Mouse (Mus musculus) c-Kit-negative CD71-positive TER-119-positive erythroid progenitor cells, embryonic 14.5 days (primary cell): ENCODE results near the gene Zfhx3.

ENCODE experiments used
- DNase-seq: peaks from one replicate; pipeline ENCODE4 v3.0.0-alpha.2; 2013; ENCODE audit warnings: low read depth, low spot score

Zfhx3 gene

DNA sequence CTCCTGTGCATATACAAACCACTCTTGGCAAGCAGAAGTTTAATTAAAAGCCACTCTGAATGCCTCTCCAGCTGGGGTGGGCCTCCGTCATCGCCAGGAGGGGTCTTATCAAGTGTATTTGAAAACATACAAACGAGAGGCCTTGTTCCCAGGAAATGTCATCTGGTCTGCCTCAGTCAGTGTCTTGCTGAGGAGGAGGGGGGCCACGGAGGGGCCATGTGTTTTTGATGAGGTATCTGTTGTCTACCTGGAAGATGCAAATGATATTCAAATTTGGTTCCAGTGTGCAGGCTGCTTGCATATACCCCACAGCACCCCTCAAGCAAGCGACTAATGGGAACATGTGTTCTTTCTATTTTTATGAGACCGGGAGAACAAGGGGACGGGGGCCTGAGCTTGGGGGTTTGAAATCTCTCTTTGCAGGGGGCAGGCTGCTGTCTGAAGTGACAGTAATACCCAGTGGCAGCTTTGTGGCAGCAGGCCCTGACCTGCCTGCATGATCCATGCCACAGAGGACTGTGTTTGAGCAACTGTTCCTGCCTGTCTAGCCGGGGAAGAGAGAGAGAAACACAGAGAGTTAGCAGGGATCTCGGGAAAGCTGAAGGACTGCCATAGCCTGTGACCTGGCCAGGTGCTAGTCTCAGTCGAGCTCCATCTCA is 412.8 kb downstream of the Zfhx3 start:
- no peak for DNase-seq

GRCm38 (mm10) chr8:108361402-108361801 is 419.0 kb downstream of the Zfhx3 start:
- no peak for DNase-seq

- DNase-seq, result no peak
Observed at GRCm38 (mm10) chr8:108362421-108362820, 420.0 kb downstream of the Zfhx3 start.

GRCm38 (mm10) chr8:108363435-108363834 is 421.0 kb downstream of the Zfhx3 start:
- DNase-seq, result no peak

- no peak for DNase-seq
Observed at GRCm38 (mm10) chr8:108363856-108364255, 421.4 kb downstream of the Zfhx3 start.

GRCm38 (mm10) chr8:108369081-108369480 is 426.6 kb downstream of the Zfhx3 start:
- DNase-seq, result no peak

DNA sequence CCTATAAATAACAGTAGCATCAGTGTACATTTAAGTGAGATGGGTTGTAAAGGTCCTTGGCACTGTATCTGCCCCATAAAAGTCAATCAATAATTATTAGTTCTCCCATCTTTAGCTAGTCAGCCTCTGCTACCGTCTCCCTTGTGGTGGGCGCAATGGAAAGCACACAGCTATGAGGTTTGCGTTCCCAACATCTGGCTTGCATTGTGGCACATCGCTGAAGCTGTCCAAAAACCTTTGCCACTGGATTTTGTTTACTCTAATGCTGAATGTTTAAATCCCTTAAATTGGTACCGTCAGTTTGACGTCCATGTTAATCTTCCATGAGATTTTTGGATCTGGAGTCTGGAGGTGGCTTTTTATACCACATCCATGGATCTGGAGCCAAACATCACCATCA is 428.3 kb downstream of the Zfhx3 start:
- DNase-seq, result no peak

DNA sequence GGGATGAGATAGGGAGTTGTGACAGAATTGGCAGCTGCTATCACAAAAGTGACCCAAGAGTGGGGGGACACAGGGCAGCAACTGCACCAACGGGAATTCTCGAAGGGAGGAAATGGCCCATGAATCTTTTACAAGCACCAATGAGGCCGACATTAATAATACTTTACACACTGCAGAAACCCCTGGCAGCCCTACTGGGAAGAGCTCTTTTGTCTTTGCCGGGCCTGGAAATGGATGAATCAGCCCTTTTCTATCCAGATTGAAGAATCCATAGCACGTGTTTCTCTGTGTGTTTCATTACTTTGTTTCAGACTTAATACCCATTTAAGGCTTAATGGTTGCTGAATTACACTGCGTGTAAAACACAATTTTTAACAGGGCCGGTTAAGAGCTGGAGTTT is 430.6 kb downstream of the Zfhx3 start:
- DNase-seq, result no peak

DNA sequence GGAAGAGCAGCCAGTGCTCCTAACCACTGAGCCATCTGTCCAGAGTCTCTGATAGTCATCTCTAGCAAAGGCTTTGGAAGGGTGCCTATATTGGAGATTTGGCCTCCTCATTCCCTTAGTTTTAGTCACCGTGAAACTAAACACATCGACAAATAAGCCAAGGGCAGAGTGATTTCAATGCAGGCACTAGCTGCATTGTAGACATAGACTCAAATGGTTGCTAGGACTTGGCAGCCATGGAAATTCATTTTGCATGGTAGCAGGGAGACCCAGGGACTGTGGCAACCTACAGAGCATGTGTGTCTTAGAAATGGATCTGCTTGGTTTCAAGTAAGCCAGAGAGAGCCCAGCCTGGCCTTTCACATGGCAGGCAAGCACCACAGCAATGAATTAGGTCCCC is 435.6 kb downstream of the Zfhx3 start:
- DNase-seq, result no peak

DNA sequence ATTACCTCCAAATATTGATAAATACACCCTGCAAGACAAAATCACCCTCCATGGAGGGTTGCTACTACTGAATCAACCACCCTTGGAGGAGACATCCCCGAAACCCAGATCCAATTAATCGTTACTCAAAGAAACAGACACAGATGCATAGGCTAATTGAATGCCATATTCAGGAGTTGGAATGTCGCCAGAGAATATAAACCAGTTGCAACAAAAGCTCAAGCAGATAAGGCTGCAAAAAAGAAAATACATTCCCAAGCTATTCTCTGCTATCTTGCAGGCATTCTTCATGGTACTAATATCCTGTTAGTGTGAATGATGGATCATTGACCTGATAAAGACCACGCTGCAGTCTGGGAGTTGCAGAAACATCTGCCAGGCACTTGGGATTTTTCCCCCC is 440.7 kb downstream of the Zfhx3 start:
- DNase-seq, result no peak

GRCm38 (mm10) chr8:108387160-108387912 is 444.9 kb downstream of the Zfhx3 start:
- no peak for DNase-seq

- DNase-seq, result no peak
Observed at GRCm38 (mm10) chr8:108387913-108388274, 445.4 kb downstream of the Zfhx3 start.

- no peak for DNase-seq
Observed at GRCm38 (mm10) chr8:108392909-108393308, 450.5 kb downstream of the Zfhx3 start.

GRCm38 (mm10) chr8:108402149-108402548 is 459.7 kb downstream of the Zfhx3 start:
- DNase-seq, result no peak

GRCm38 (mm10) chr8:108406716-108407494 is 464.5 kb downstream of the Zfhx3 start:
- DNase-seq, result no peak

GRCm38 (mm10) chr8:108419162-108419844 is 476.9 kb downstream of the Zfhx3 start:
- no peak for DNase-seq

GRCm38 (mm10) chr8:108422521-108422920 is 480.1 kb downstream of the Zfhx3 start:
- DNase-seq, result no peak

GRCm38 (mm10) chr8:108424337-108424736 is 481.9 kb downstream of the Zfhx3 start:
- no peak for DNase-seq

- no peak for DNase-seq
Observed at GRCm38 (mm10) chr8:108433321-108433720, 490.9 kb downstream of the Zfhx3 start.

- no peak for DNase-seq
Observed at GRCm38 (mm10) chr8:108434510-108434909, 492.1 kb downstream of the Zfhx3 start.

GRCm38 (mm10) chr8:108436336-108436735 is 493.9 kb downstream of the Zfhx3 start:
- DNase-seq, result no peak

DNA sequence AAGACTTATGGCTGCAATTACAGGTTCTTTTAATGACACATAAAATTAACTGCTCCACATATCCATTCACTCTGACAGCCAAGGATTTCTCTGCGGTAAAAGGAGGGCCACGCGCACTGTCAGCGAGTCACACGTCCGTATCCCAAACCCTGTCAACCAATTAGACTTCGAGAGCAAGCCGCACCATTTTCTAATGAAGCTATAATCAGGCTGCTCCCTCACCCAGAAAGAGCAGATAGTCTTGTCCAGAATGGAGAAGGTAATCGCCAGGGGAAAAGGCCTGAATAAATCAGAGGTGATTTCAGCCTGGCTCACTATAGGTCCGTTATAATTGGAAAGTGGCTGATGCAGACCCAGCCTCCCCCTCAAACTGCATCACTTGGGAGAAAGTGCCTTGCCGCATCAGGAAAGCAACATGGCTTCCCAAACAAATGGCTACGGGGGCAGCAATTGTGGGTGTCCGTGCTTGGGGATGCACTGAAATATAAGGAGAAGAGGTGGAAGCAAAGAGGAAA is 494.9 kb downstream of the Zfhx3 start:
- DNase-seq, result no peak
